Mouse (Mus musculus) E14TG2a.4 (cell line): ENCODE results near the gene Cracr2b.

Source experiments
- H3K27me3 ChIP-seq: 2 replicates; pipeline ENCODE4 v1.6.1; 2014; ENCODE audit warnings: low read length, control low read depth; ENCODE audit not compliant: insufficient read depth
- H3K36me3 ChIP-seq: 2 replicates; pipeline ENCODE4 v1.6.1; 2014; ENCODE audit warnings: low read length, control low read depth; ENCODE audit not compliant: insufficient read depth
- H3K4me1 ChIP-seq: replicated peaks from 2 replicates; pipeline ENCODE4 v1.6.1; 2014; ENCODE audit warnings: low read depth, low read length, control low read depth
- H3K4me3 ChIP-seq: replicated peaks from 2 replicates; pipeline ENCODE4 v1.5.1; 2014; ENCODE audit warnings: mild to moderate bottlenecking, low read length
- H3K9me3 ChIP-seq: 2 replicates; pipeline ENCODE4 v1.6.1; 2014; ENCODE audit warnings: low read length, control low read depth
- CTCF ChIP-seq: conservative IDR thresholded peaks from 2 replicates; pipeline ENCODE4 v1.5.1; 2014; ENCODE audit warnings: low read length
- NANOG ChIP-seq: IDR thresholded peaks from 2 replicates; pipeline ENCODE4 v1.6.1; 2014; ENCODE audit warnings: borderline replicate concordance, low read length, mixed read lengths
- POU5F1 ChIP-seq: IDR thresholded peaks from 2 replicates; pipeline ENCODE4 v1.6.1; 2014; ENCODE audit warnings: low read length, borderline replicate concordance

Cracr2b gene

DNA sequence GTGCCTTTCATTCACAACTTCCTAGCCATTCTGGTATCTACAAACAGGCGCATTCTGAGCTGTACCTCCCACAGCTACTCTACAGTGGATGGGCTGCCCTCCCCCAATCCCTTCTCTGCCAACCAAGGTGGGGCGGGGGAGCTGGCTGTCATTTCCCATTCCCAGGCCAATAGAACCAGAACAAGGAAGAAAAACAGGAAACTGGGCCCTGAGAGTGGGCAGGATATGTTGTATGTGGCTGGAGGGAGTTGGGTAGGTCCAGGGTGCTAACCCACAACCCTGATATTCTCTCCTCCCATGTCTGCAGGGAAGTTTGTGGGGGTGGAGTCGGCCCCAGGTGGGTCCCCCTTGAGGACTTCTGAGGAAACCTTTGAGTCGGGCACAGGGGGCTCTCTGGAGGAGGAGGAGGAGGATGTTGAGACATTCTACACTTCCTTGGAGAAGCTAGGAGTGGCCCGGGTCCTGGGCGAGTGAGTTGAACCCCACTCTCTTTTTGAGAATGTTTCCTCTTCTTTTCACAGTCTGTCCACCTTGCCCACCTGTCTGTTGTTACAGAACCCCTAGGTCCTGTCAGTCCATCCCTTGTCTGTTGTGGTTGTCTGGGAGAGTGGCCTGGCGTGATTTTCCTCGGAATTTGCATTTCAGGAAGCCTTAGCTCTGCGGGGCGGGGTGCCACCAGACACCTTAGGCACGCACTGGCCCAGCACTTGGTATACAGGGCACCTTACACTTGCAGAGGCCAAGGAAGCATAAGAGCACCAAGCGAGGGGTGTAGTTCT, 3.1 kb downstream of the Cracr2b start:
- Histone ChIP-seq H3K36me3 (peaks cover 2% of the 10 kb centered on the region), H3K9me3 (no peaks in the 10 kb centered on the region), H3K4me3 (peak overlapping the region; percentile 72), H3K27me3 (peaks cover 68% of the 10 kb centered on the region), H3K4me1 (peaks cover 90% of the 10 kb centered on the region)
- TF ChIP-seq POU5F1 (no peak), CTCF (no peak), NANOG (no peak)

DNA sequence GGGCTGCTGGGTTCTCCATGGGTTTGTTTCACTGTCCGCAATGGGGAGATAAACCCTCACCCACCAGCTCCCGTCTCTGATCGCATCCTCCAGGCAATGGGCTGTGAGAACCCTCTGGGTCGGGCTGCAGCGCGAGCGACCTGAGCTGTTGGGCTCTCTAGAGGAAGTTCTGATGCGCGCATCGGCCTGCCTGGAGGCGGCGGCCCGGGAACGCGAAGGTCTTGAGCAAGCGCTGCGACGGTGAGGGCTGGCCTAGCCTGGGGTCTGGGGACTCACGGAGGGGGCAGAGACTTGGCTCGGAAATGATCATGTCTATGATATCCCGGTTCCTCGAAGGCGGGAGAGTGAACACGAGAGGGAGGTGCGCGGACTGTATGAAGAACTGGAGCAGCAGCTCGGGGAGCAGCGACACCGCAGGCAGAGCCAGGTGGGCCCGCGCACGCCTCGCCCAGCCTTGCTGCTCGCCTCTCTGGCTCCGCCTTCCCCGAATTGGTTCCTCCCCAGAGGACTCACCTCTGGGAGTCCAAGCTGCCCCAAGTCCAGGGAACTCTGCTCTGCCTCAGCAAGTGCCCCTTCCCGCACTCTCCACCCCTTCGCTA, 3.8 kb downstream of the Cracr2b start:
- Histone ChIP-seq H3K36me3 (peaks cover 8% of the 10 kb centered on the region), H3K4me1 (peaks cover 90% of the 10 kb centered on the region), H3K9me3 (no peaks in the 10 kb centered on the region), H3K4me3 (peak overlapping the region; percentile 72), H3K27me3 (peaks cover 66% of the 10 kb centered on the region)
- TF ChIP-seq NANOG, result no peak
- no peak for TF ChIP-seq CTCF
- no peak for TF ChIP-seq POU5F1

DNA sequence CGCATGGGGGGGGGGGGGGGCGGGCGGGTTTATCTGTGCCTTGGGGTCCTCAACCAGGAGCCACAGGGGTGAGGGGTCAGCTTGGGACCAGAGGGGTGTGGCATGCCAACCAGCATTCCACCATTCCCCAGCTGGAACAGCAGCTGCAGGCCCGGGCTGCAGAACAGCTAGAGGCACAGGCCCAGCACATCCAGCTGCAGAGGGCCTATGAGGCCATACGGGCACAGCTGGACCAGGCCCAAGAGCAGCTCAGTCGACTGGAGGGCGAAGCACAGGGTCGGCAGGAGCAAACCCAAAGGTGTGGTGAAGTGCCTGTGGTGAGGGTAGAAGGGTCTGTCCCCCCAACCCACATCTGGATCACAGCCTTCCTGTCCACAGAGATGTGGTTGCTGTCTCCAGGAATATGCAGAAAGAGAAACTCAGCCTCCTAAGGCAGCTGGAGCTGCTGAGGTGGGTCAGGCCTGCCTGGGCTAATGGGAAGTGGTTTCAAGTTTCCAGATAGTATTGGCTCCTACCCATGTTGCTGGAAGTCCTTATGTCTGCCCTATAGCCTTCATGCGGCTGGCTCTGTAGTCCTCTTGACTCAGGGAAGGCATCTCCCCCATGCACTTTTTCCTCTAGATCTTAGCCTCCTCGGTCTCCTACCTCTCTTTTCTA, 4.6 kb downstream of the Cracr2b start:
- Histone ChIP-seq H3K4me3 (peak overlapping the region; percentile 72; the same call in 1 of the 2 replicates), H3K9me3 (no peaks in the 10 kb centered on the region), H3K27me3 (peaks cover 59% of the 10 kb centered on the region), H3K36me3 (peaks cover 16% of the 10 kb centered on the region), H3K4me1 (peaks cover 90% of the 10 kb centered on the region)
- TF ChIP-seq CTCF (no peak), POU5F1 (no peak), NANOG (no peak)

DNA sequence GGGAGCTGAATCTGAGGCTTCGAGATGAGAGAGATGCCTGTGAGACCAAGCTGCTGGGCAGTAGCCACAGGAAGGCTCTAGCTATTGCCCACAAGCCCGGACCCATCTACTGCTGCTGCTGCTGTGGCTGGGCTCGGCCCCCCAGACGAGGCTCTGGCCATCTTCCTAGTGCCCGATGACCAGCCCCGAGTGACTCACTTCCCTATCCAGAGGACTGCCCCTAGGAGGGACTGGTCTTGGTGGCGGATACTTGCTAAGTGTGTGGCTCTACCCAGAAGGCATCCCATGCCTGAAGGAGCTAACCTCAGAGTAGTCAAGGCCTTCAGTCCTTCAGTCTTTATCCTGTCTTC, 5.1 kb downstream of the Cracr2b start:
- TF ChIP-seq NANOG (no peak), POU5F1 (no peak), CTCF (no peak)
- peaks cover 21% of the 10 kb centered on the region for H3K36me3 ChIP-seq
- peaks cover 90% of the 10 kb centered on the region for H3K4me1 ChIP-seq
- H3K4me3 ChIP-seq, result no peak overlapping the region
- H3K27me3 ChIP-seq, result peaks cover 54% of the 10 kb centered on the region
- H3K9me3 ChIP-seq, result no peaks in the 10 kb centered on the region

DNA sequence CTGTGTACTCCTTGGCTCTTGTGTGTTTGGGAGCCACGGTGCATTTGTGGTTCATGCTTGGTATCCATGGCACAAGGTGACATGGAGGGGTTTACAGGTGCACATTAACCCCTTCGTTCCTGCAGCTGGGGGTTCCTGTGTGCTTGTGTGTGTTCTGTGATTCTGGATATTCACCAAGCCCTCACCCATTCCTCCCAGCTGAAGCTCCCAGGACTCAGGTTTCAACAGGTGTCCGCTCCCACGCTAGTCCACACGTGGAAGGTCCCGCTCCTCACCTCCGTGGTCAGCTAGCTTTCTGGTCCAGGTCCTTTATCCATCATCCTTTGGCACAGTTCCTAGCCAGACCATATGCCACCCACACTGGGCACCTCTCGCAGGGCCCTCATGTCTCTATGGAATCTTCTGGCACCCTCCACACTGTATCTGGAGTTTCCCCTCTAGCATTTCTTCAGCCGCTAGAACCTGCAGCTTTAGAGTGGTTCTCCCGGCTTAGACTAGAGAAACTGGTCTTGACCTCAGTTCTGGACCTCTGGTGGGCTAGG, 5.8 kb downstream of the Cracr2b start:
- TF ChIP-seq POU5F1, result no peak
- TF ChIP-seq CTCF, result no peak
- TF ChIP-seq NANOG, result no peak

DNA sequence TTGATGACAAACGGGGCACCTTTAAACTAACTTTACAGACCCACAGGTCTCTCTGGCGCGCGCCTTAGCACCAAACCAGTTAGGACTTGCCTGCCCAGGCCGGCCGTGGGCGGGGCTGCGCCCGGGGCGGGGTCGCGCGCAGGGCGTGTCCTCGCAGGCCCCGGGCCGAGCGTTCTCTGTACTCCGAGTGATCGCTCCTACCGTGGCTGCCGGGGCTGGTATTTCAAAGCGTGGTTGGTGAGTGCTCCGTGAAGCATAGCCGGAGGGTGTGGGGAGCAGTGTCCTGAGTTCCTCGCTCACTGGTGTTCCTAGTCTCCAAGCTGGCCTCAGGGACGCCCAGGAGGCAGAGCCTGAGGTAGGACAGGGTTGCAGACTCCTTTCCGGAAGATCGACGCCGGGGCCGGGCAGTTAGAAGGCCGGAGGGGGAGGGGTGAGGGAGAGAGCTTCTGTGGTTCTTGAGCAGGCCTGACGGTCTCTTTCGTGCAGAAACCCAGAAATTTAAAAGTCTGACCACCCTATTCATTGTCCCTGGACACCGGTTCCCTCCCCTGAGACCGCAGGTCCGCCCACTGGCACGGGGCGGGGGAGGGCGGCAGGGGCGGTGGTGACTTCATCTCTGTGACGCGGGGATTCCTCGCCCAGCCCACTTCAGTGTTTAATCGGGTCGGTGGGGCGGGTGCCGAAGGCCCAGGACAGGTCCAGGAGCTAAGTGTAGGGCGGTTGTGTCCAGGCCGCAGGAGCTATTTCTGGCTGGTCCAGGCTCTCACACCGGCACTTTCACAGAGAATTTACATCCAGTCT, 6.5 kb downstream of the Cracr2b start, which contains the start of gene Cd151:
Gene Cd151, plus strand, starts transcription at position 163 of the 801 bp plus-strand sequence.
- no peak for TF ChIP-seq NANOG
- TF ChIP-seq POU5F1, result no peak
- TF ChIP-seq CTCF, result no peak
- H3K4me3 ChIP-seq, result peak within 1 kb of the TSS; percentile 93
- H3K27me3 ChIP-seq, result peaks cover 41% of the 10 kb centered on the region
- H3K4me1 ChIP-seq, result peaks cover 91% of the 10 kb centered on the region
- peaks cover 34% of the 10 kb centered on the region for H3K36me3 ChIP-seq
- no peaks in the 10 kb centered on the region for H3K9me3 ChIP-seq

More for the DNA sequence above, 5.8 kb downstream of the Cracr2b start:
- Histone ChIP-seq H3K4me1 (peaks cover 91% of the 10 kb centered on the region), H3K27me3 (peaks cover 47% of the 10 kb centered on the region), H3K9me3 (no peaks in the 10 kb centered on the region), H3K4me3 (peak overlapping the region; percentile 93), H3K36me3 (peaks cover 27% of the 10 kb centered on the region)

DNA sequence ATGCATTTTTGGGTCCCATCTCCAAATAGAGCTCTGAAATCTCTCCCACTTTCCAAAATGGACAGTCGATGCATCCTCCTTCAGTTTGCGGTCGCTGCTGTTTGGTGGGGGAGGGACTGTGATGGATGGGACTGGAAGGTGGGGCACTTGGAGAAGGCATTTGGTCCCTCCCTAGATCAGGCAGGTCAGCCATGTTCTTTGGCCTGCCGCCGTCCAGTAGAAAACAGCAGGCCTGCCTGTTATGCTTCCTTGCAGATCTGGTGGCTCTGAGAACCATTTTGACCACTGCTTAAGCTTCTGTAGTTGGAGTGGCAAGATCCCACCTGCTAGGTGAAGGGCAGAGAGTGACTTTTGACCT, 7.2 kb downstream of the Cracr2b start:
- Histone ChIP-seq H3K36me3 (peaks cover 41% of the 10 kb centered on the region), H3K4me1 (peaks cover 95% of the 10 kb centered on the region), H3K9me3 (no peaks in the 10 kb centered on the region), H3K4me3 (peak overlapping the region; percentile 93), H3K27me3 (peaks cover 33% of the 10 kb centered on the region)
- no peak for TF ChIP-seq CTCF
- TF ChIP-seq POU5F1, result no peak
- TF ChIP-seq NANOG, result no peak
